Mouse (Mus musculus) naive thymus-derived CD4-positive, alpha-beta T cell, adult 5 months (primary cell): ENCODE measurements around the gene Tcta. TPM values are rescaled to one million over a fixed set of nuclear protein-coding genes. Genes with fewer than 3 reads are reported as not detected.

Experiments used
- polyA plus RNA-seq: library from polyadenylated mRNA; unstranded; fragments of 100-300 nt; shearing (Covaris generic); gene quantifications from one replicate; pipeline ENCODE4 v1.2.1, GENCODE M21; 2017

The Tcta gene
- 8.6 TPM for polyA plus RNA-seq

GRCm38 (mm10) chr9:108305629-108306520 lies at the start of gene Tcta, which contains the start of gene Rhoa:
TSS of gene Tcta (minus strand) at chr9:108306160.
TSS of gene Rhoa (plus strand) at chr9:108306129.

GRCm38 (mm10) chr9:108347540-108348289 lies 41.8 kb upstream of the Tcta start, which contains the start of gene Usp4:
TSS of gene Usp4 (plus strand) at chr9:108347853.

GRCm38 (mm10) chr9:108338886-108339781 lies 33.2 kb upstream of the Tcta start, which contains the start of gene Gpx1:
TSS of gene Gpx1 (plus strand) at chr9:108338903.

GRCm38 (mm10) chr9:108296453-108297355 lies 9.3 kb downstream of the Tcta start, which contains the start of gene Amt:
TSS of gene Amt (plus strand) at chr9:108296853.

GRCm38 (mm10) chr9:108290016-108290750 lies 15.8 kb downstream of the Tcta start, which contains the start of gene Nicn1:
TSS of gene Nicn1 (plus strand) at chr9:108290429.

GRCm38 (mm10) chr9:108263690-108264190 lies 42.2 kb downstream of the Tcta start, which contains the start of gene Dag1:
TSS of gene Dag1 (minus strand) at chr9:108263958.

Other genes starting within 250 kb of the Tcta start
- gene Mst1, start 225.7 kb downstream of the Tcta start, polyA plus RNA-seq, result 2.0 TPM
- 116 TPM for gene Rnf123, start 222.8 kb downstream of the Tcta start, polyA plus RNA-seq
- gene Apeh, start 211.6 kb downstream of the Tcta start, polyA plus RNA-seq, result 71.3 TPM
- gene Bsn, start 115.8 kb downstream of the Tcta start, polyA plus RNA-seq, result 0.12 TPM
- gene Dag1, start 42.2 kb downstream of the Tcta start, polyA plus RNA-seq, result 25.2 TPM
- gene Nicn1, start 15.7 kb downstream of the Tcta start, polyA plus RNA-seq, result 2.8 TPM
- gene Amt, start 9.3 kb downstream of the Tcta start, polyA plus RNA-seq, result 0.32 TPM
- gene Rhoa, start within 50 bp of the Tcta start, polyA plus RNA-seq, result 480 TPM
- 219 TPM for gene Gpx1, start 32.7 kb upstream of the Tcta start, polyA plus RNA-seq
- gene Usp4, start 41.7 kb upstream of the Tcta start, polyA plus RNA-seq, result 119 TPM
- gene 1700102P08Rik, start 86.6 kb upstream of the Tcta start, polyA plus RNA-seq, result 1.9 TPM
- 0.11 TPM for gene Ccdc36, start 122.3 kb upstream of the Tcta start, polyA plus RNA-seq
- gene BC048562, start 130.3 kb upstream of the Tcta start, polyA plus RNA-seq, result not detected
- 43.7 TPM for gene Ccdc71, start 154.4 kb upstream of the Tcta start, polyA plus RNA-seq
- gene Klhdc8b, start 155.4 kb upstream of the Tcta start, polyA plus RNA-seq, result 13.7 TPM
- 0.57 TPM for gene Lamb2, start 173.6 kb upstream of the Tcta start, polyA plus RNA-seq
- gene Usp19, start 184.4 kb upstream of the Tcta start, polyA plus RNA-seq, result 208 TPM
- 76.9 TPM for gene Qars, start 201.5 kb upstream of the Tcta start, polyA plus RNA-seq
- gene Qrich1, start 210.6 kb upstream of the Tcta start, polyA plus RNA-seq, result 193 TPM